Mouse (Mus musculus): ENCODE data around the gene Palm. TPM values are rescaled to one million over a fixed set of nuclear protein-coding genes. Genes with fewer than 3 reads are reported as not detected.

The Palm gene
- polyA plus RNA-seq, 1 experiment = 2.9 TPM

DNA sequence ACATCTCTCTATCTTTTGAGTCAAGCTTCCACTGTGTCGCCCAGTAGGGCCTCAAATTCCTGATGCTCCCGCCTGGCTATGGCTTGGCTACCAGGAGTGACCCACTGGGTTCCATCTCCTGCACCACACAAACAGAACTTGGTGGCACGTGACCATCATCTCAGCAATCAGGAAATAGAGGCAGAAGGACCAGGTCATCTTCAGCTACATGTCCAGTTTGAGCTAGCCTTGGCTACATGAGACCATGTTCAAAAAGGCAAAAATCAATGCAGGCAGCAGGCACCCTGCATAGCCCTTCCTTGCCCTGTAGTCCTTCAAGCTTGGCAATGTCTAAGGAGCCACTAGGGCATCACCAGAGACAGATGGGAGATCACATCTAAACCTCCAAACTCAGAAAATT, 46.7 kb downstream of the Palm start:
- H3K27ac ChIP-seq (ENCODE audit: insufficient read depth, low read depth, low read length) = no peak overlapping the region
- H3K4me1 ChIP-seq (ENCODE audit: control insufficient read depth, insufficient read depth, low read length) = peaks cover 16% of the 10 kb centered on the region

DNA sequence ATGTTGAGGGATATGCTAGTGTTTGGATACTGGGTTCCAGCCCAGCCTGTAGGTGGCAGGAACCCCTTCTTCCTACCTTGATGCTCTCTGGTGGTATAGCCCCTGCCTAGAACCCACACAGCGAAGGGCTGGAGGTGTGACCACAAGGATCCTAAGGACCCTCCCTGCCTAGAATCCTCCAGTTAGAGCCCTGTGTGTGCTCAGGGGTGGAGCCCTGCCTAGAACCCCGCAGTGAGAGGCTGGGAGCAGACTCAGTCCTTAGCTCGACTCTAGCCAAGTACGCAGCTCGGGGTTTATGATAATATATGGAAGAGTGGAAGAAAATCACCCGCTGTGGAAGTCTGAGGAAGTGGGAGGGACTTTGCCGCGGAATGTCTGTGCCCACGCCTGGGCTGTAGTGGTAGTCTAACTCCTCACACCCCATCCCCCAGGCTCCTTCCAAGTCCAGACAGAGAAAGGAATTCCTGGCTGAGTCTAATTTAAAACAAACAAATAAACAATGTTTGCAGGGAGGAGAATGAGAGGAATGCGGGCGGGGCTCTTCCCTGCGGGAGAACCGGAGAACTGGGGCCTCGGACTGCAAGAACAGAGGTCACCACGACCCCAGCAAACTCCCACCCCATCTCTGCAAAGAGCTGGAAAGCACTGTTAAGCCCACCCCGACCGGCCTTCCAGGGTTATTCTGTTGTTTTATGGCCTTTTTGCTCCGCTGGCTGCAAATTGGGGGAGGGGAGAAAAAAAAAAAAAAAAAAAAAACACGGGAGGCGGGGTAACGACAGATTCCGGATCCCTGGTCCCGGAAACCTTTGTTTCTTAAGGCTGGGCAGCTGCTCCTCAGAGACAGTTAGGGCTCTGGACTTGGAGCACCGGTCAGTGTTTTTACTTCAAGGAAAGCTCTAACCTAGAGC, 47.5 kb downstream of the Palm start:
- TF ChIP-seq CTCF (IDR thresholded peaks at IDR 0.05; ENCODE audit: low read depth, low read length) (no peak), POLR2A (IDR thresholded peaks at IDR 0.05; ENCODE audit: borderline replicate concordance, low read depth, low read length) (no peak)
- Histone ChIP-seq H3K4me1 (ENCODE audit: control insufficient read depth, insufficient read depth, low read length) (peaks cover 16% of the 10 kb centered on the region), H3K27ac (ENCODE audit: insufficient read depth, low read depth, low read length) (peak overlapping the region; percentile 38), H3K4me3 (ENCODE audit: insufficient read depth, low read length) (peak overlapping the region; percentile 54)

More for the DNA sequence above, 46.7 kb downstream of the Palm start:
- TF ChIP-seq POLR2A (IDR thresholded peaks at IDR 0.05; ENCODE audit: borderline replicate concordance, low read depth, low read length) (no peak), CTCF (IDR thresholded peaks at IDR 0.05; ENCODE audit: low read depth, low read length) (no peak)
- no peak overlapping the region for H3K4me3 ChIP-seq (ENCODE audit: insufficient read depth, low read length)

DNA sequence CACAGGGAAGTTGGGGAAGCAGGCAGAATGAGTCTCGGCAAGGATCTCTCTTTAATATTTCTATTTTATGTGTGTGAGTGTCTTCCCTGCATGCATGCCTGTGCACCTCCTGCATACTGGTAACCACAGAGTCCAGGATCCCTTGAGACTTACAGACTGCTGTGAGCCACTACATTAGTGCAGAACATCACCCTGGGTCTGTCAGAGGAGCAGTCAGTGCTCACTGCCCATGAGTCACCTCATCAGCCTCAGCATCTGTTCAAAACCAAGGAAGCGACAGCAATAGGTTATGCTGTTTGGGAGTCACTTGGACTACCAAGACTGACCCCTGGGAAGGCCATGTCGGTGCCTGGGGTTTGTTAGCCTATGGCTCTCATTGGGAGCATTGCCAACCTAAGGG, 49.0 kb downstream of the Palm start:
- Histone ChIP-seq H3K4me1 (ENCODE audit: control insufficient read depth, insufficient read depth, low read length) (peaks cover 16% of the 10 kb centered on the region), H3K27ac (ENCODE audit: insufficient read depth, low read depth, low read length) (no peak overlapping the region), H3K4me3 (ENCODE audit: insufficient read depth, low read length) (no peak overlapping the region)
- TF ChIP-seq POLR2A (IDR thresholded peaks at IDR 0.05; ENCODE audit: borderline replicate concordance, low read depth, low read length) (no peak), CTCF (IDR thresholded peaks at IDR 0.05; ENCODE audit: low read depth, low read length) (no peak)

DNA sequence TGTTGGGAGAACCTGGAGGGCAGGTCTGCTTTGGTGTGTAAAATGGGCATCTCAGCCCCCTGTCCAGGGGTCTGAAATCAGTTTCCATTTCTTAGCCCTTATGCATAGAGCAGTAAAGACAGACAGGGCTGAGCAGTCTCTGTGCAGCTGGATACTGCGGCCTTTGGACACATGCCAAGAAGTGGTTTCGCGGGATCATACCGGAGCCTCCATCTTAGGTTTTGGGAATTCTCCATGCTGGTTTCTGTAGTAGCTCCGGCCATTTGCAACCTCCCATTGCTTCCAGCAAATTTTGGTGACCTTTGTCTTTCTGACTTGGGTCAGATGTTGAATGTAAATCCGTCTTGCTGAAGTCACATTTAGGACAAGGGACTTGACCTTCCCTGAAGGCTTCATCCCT, 50.1 kb downstream of the Palm start:
- H3K27ac ChIP-seq (ENCODE audit: insufficient read depth, low read depth, low read length) = no peak overlapping the region
- H3K4me3 ChIP-seq (ENCODE audit: insufficient read depth, low read length) = no peak overlapping the region
- TF ChIP-seq POLR2A (IDR thresholded peaks at IDR 0.05; ENCODE audit: borderline replicate concordance, low read depth, low read length) (no peak), CTCF (IDR thresholded peaks at IDR 0.05; ENCODE audit: low read depth, low read length) (no peak)
- peaks cover 9% of the 10 kb centered on the region; the same call in 1 of the 2 replicates for H3K4me1 ChIP-seq (ENCODE audit: control insufficient read depth, insufficient read depth, low read length)

DNA sequence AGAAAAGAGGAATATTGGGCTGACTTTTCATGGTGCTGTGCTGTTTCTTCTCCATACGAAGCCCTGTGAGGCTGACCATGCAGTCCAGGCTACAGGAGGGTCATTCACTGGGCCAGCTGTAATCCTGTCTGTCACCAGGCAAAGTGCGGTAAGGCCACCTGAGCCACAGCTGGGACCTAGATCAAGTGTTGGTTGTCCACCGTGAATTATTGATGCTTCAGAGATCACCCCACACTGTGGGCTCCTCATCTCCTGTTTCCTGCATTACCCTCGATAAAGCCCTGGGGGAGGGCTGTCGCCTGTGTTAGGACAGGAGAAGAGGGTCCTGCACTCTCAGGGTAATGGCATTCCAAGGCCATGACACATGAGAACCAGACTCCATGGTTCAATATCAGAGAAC, 53.2 kb downstream of the Palm start:
- H3K4me1 ChIP-seq (ENCODE audit: control insufficient read depth, insufficient read depth, low read length) = peaks cover 21% of the 10 kb centered on the region
- H3K27ac ChIP-seq (ENCODE audit: insufficient read depth, low read depth, low read length) = no peak overlapping the region

DNA sequence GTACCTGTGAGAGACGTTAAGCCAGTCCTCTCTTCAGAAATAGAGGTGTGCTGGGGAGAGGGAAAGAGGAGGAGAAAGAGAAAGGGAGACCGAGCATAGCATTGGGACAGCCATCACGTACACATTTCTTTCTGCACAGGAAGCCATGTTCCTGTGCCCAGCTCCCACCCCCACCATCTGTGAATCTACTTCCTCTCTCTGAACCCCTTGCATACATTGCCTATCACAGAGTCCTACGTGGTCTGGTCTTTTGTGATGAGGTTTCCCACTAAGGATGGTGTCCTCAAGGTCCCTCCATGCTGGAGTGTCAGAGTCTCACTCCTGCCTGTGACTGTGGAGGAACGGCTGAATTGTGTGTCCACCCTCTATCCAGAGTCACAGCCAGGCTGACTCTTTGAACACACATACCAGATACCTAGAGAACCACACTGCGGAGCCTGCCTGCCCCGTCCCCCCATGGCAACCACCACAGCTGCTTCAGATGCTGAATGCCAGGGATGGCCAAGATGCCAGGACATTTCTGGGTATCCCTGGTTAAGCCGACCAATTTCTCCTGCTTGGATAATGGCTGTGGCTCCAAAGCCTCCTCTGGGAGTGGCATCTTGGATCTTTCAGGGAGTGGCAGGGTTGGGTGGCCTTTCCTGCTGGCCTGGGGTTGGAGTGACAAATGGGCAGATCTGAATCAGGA, 56.7 kb downstream of the Palm start:
- peaks cover 30% of the 10 kb centered on the region for H3K4me1 ChIP-seq (ENCODE audit: control insufficient read depth, insufficient read depth, low read length)
- no peak overlapping the region for H3K4me3 ChIP-seq (ENCODE audit: insufficient read depth, low read length)
- no peak overlapping the region for H3K27ac ChIP-seq (ENCODE audit: insufficient read depth, low read depth, low read length)
- TF ChIP-seq POLR2A (IDR thresholded peaks at IDR 0.05; ENCODE audit: borderline replicate concordance, low read depth, low read length) (no peak), CTCF (IDR thresholded peaks at IDR 0.05; ENCODE audit: low read depth, low read length) (no peak)

More for the DNA sequence above, 53.2 kb downstream of the Palm start:
- TF ChIP-seq CTCF (IDR thresholded peaks at IDR 0.05; ENCODE audit: low read depth, low read length) (no peak), POLR2A (IDR thresholded peaks at IDR 0.05; ENCODE audit: borderline replicate concordance, low read depth, low read length) (no peak)
- no peak overlapping the region for H3K4me3 ChIP-seq (ENCODE audit: insufficient read depth, low read length)

DNA sequence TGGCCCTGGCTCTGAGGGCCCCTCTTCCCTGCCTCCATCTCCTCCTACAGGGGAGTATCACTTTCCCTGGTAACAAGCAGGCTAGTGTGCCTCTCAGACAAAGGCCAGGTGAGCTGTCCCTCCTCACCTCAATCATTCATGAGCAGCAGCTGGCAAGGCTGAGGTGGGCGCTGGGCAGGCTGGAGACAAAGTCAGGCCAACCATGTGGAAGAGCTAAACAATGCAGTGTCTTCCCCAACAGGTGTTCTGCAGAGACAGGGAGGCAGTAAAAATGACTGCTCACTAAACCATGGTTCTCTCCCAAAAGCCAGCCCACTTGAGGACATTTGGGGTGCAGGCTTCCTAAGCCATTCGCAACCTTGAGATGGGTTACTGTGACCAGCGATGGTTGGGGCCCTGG, 58.3 kb downstream of the Palm start:
- no peak overlapping the region for H3K4me3 ChIP-seq (ENCODE audit: insufficient read depth, low read length)
- no peak for TF ChIP-seq POLR2A (IDR thresholded peaks at IDR 0.05; ENCODE audit: borderline replicate concordance, low read depth, low read length)
- TF ChIP-seq CTCF (IDR thresholded peaks at IDR 0.05; ENCODE audit: low read depth, low read length) = no peak
- H3K27ac ChIP-seq (ENCODE audit: insufficient read depth, low read depth, low read length) = peak overlapping the region; percentile 97
- peaks cover 30% of the 10 kb centered on the region for H3K4me1 ChIP-seq (ENCODE audit: control insufficient read depth, insufficient read depth, low read length)

DNA sequence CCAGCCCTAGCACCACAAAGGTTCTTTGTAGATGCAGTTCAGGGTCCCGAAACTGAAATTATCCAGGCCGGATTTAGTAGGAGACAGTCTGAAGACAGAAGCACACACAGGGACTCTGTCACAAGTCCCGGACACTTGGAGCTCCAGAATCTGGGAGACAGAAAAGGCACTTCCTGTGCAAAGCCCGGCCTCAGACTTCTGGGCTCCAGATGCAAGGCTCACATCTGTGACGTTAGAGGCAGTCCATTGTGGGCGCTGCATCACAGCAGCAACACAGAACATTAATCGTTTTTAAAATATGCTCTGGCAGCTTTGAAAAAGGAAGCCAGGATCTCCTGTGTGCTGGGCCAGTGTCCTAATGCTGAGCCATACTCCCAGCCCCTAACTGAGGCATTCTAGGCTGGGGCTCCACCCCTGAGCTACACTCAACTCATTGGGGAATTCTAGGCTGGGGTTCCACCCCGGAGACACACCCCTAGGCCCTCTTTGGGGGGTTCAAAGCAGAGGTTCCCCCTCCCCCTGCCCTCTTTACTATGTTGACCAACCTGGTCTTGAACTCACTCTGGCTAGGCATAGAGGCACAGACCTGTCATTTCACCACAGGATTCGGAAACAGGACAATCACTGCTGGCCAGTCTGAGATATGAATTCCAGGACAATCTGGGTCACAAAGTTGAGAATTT, 58.9 kb downstream of the Palm start:
- Histone ChIP-seq H3K4me3 (ENCODE audit: insufficient read depth, low read length) (peak overlapping the region; percentile 70; the same call in 1 of the 2 replicates), H3K4me1 (ENCODE audit: control insufficient read depth, insufficient read depth, low read length) (peaks cover 30% of the 10 kb centered on the region)

DNA sequence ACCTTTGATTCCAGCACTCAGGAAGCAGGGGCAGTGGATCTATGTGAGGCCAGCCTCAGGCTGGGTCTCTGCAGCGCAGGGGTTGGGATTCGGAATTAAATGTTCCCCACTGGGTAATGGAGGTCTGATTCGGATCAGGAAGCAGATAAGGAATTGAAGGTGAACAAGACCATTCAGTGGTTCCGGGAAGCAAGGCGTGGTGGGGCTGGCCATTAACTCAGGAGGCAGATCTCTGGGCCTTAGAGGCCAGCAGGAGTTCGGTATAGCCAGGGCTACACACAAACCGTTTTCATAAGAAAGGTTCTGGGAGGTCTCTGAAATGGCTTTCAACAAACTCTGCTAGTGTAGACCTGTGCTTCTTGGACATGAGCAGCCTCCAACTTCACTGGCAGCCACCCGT, 59.5 kb downstream of the Palm start:
- peak overlapping the region; percentile 97 for H3K27ac ChIP-seq (ENCODE audit: insufficient read depth, low read depth, low read length)
- no peak for TF ChIP-seq POLR2A (IDR thresholded peaks at IDR 0.05; ENCODE audit: borderline replicate concordance, low read depth, low read length)
- TF ChIP-seq CTCF (IDR thresholded peaks at IDR 0.05; ENCODE audit: low read depth, low read length) = no peak
- peak overlapping the region; percentile 70 for H3K4me3 ChIP-seq (ENCODE audit: insufficient read depth, low read length)
- H3K4me1 ChIP-seq (ENCODE audit: control insufficient read depth, insufficient read depth, low read length) = peaks cover 31% of the 10 kb centered on the region

More for the DNA sequence above, 58.9 kb downstream of the Palm start:
- TF ChIP-seq CTCF (IDR thresholded peaks at IDR 0.05; ENCODE audit: low read depth, low read length) (no peak), POLR2A (IDR thresholded peaks at IDR 0.05; ENCODE audit: borderline replicate concordance, low read depth, low read length) (no peak)
- H3K27ac ChIP-seq (ENCODE audit: insufficient read depth, low read depth, low read length) = peak overlapping the region; percentile 97
